Mouse (Mus musculus): ENCODE data around the gene Golph3. TPM values are rescaled to one million over a fixed set of nuclear protein-coding genes. Genes with fewer than 3 reads are reported as not detected.

The Golph3 gene
- polyA plus RNA-seq, 1 experiment from 2014 or later = 111 TPM

GRCm38 (mm10) chr15:12384679-12385078 is 63.4 kb downstream of the Golph3 start:
- H3K9ac ChIP-seq (ENCODE audit: low read length) = no peak overlapping the region
- DNase-seq (ENCODE audit: low spot score) (no peak), ATAC-seq (ENCODE audit: insufficient number of reproducible peaks, low FRiP score, low TSS enrichment, low read depth) (no peak)
- 77% methylated on average over 13 of the region's 13 CpGs for WGBS
- H3K27me3 ChIP-seq (ENCODE audit: control insufficient read depth, insufficient read depth, low read length) = no peaks in the 10 kb centered on the region
- H3K27ac ChIP-seq (replicated peaks; ENCODE audit: low read depth, low read length) = no peak overlapping the region
- H3K4me2 ChIP-seq (ENCODE audit: low read depth, severe bottlenecking) = no peak overlapping the region
- no peaks in the 10 kb centered on the region for H3K4me1 ChIP-seq (ENCODE audit: control insufficient read depth, insufficient read depth, low read length)
- H3K36me3 ChIP-seq (ENCODE audit: control insufficient read depth, insufficient read depth, low read length) = no peaks in the 10 kb centered on the region
- H3K4me3 ChIP-seq (ENCODE audit: low read depth, low read length) = no peak overlapping the region
- H3K9me3 ChIP-seq (ENCODE audit: control insufficient read depth, low read length) = no peaks in the 10 kb centered on the region

- Histone ChIP-seq H3K36me3 (ENCODE audit: control insufficient read depth, insufficient read depth, low read length) (no peaks in the 10 kb centered on the region), H3K27me3 (ENCODE audit: control insufficient read depth, insufficient read depth, low read length) (no peaks in the 10 kb centered on the region), H3K27ac (replicated peaks; ENCODE audit: low read depth, low read length) (no peak overlapping the region), H3K4me3 (ENCODE audit: low read depth, low read length) (no peak overlapping the region), H3K9me3 (ENCODE audit: control insufficient read depth, low read length) (no peaks in the 10 kb centered on the region), H3K4me2 (ENCODE audit: low read depth, severe bottlenecking) (no peak overlapping the region), H3K4me1 (ENCODE audit: control insufficient read depth, insufficient read depth, low read length) (no peaks in the 10 kb centered on the region), H3K9ac (ENCODE audit: low read length) (no peak overlapping the region)
- DNase-seq (ENCODE audit: low spot score) (no peak), ATAC-seq (ENCODE audit: insufficient number of reproducible peaks, low FRiP score, low TSS enrichment, low read depth) (no peak)
- 83% methylated on average over 15 of the region's 15 CpGs for WGBS
Observed at GRCm38 (mm10) chr15:12388726-12389489, 67.7 kb downstream of the Golph3 start.

DNA sequence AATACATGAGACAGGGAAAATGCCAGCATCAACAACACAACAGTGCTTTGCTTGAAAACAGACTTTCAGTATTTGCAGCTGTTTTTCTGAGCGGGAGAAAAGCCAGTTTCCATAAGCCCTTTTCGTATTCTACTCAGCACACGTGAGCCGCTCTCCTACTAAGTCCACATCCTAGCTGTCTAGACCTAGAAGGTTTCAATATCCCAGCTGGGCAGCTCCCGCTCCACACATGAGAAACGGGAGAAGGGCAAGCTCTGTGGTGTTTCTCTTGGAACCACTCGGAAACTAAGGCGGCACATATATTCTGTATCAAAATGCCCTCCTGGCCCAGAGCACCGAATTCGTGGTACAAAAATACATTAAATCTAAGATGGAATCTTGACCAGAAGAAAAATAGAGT is 73.5 kb downstream of the Golph3 start:
- DNase-seq (ENCODE audit: low spot score) (no peak), ATAC-seq (ENCODE audit: insufficient number of reproducible peaks, low FRiP score, low TSS enrichment, low read depth) (no peak)
- Histone ChIP-seq H3K27me3 (ENCODE audit: control insufficient read depth, insufficient read depth, low read length) (no peaks in the 10 kb centered on the region), H3K4me1 (ENCODE audit: control insufficient read depth, insufficient read depth, low read length) (no peaks in the 10 kb centered on the region), H3K36me3 (ENCODE audit: control insufficient read depth, insufficient read depth, low read length) (0 out of 2 replicates have a peak, but pooled peaks cover 4% of the 10 kb centered on the region), H3K4me2 (ENCODE audit: low read depth, severe bottlenecking) (no peak overlapping the region), H3K4me3 (ENCODE audit: low read depth, low read length) (no peak overlapping the region), H3K9me3 (ENCODE audit: control insufficient read depth, low read length) (no peaks in the 10 kb centered on the region), H3K27ac (replicated peaks; ENCODE audit: low read depth, low read length) (no peak overlapping the region), H3K9ac (ENCODE audit: low read length) (no peak overlapping the region)
- WGBS = 91% methylated on average over 10 of the region's 10 CpGs

DNA sequence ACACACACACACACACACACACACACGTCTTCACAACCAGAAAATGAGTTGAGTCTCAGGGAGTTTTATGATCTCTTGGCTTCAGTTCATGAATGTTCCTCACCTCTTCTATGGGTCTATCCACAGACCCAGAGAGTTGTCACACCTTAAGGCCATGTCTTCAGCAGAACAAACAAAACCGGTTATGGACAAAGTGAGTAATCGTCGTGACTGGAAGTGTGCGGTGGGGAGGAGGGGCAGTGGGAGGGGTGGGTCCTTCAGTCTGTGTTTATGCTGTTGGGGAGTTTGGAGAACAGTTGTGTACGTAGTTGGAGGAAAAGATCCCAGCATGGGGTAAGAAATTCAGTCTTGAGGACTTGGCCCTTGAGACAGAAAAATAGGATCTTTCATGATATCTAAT is 75.8 kb downstream of the Golph3 start:
- Histone ChIP-seq H3K36me3 (ENCODE audit: control insufficient read depth, insufficient read depth, low read length) (0 out of 2 replicates have a peak, but pooled peaks cover 6% of the 10 kb centered on the region), H3K4me1 (ENCODE audit: control insufficient read depth, insufficient read depth, low read length) (no peaks in the 10 kb centered on the region), H3K4me2 (ENCODE audit: low read depth, severe bottlenecking) (no peak overlapping the region), H3K27ac (replicated peaks; ENCODE audit: low read depth, low read length) (no peak overlapping the region), H3K27me3 (ENCODE audit: control insufficient read depth, insufficient read depth, low read length) (no peaks in the 10 kb centered on the region), H3K4me3 (ENCODE audit: low read depth, low read length) (no peak overlapping the region), H3K9me3 (ENCODE audit: control insufficient read depth, low read length) (no peaks in the 10 kb centered on the region), H3K9ac (ENCODE audit: low read length) (no peak overlapping the region)
- ATAC-seq (ENCODE audit: insufficient number of reproducible peaks, low FRiP score, low TSS enrichment, low read depth) = no peak
- 78% methylated on average over 6 of the region's 6 CpGs for WGBS
- DNase-seq (ENCODE audit: low spot score) = no peak

Other genes with a start within 250 kb of the Golph3 start
- 128 and 135 TPM in 2 replicates for gene Zfr, start 203.6 kb upstream of the Golph3 start, polyA plus RNA-seq (2014; fragmentation: Nextera tagmentation; extraction: Ambion mirVana)
- gene Mtmr12, start 116.4 kb upstream of the Golph3 start, polyA plus RNA-seq (2014; fragmentation: Nextera tagmentation; extraction: Ambion mirVana) = 24.8 TPM in 2 replicates
- 0.99 and 1.3 TPM in 2 replicates for gene 1810049J17Rik, start 449 bp downstream of the Golph3 start, polyA plus RNA-seq (2014; fragmentation: Nextera tagmentation; extraction: Ambion mirVana)